Mouse (Mus musculus): Measurements from ENCODE around the gene Slc7a1.

DNA sequence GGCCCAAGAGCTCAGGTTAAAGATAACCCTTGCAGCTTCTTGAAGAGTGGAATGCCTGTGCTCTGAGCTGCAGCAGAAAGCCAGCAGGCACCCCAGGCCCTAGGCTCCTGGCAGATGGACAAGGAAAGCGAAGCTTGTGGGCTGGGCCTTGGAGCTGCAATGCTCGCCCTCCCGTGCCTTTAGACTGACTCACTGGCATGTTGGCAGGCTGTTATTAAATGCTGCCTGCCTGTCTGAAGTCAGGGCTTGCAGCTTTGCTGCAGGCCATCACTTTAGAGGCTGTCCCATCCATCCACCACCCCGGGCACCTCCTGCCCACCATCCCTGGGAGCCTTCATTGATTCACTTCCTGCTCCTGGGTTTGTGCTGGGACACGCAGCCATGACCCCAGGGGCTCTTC is 44.0 kb upstream of the Slc7a1 start:
- no peak for TF ChIP-seq EP300 (IDR thresholded peaks at IDR 0.05; ENCODE audit: low read depth)
- TF ChIP-seq CTCF (IDR thresholded peaks at IDR 0.05; ENCODE audit: low read depth), result no peak
